Mouse (Mus musculus): ENCODE results near the gene 2210016F16Rik. TPM values are rescaled to one million over a fixed set of nuclear protein-coding genes. Genes with fewer than 3 reads are reported as not detected.

2210016F16Rik gene
- total RNA-seq, 1 experiment from 2014 or later, result 16.4 TPM

Other genes with a start within 250 kb of the 2210016F16Rik start
- gene Idnk, start 227.6 kb downstream of the 2210016F16Rik start, total RNA-seq (2017), result 42.7 to 88.2 TPM (median 44.6 TPM) in 3 replicates
- 45.1 to 61.2 TPM (median 45.8 TPM) in 3 replicates for gene Ubqln1, start 169.6 kb downstream of the 2210016F16Rik start, total RNA-seq (2017)
- gene Gkap1, start 109.5 kb downstream of the 2210016F16Rik start, total RNA-seq (2017), result 0.97 to 3.3 TPM (median 2.5 TPM) in 3 replicates
- gene Kif27, start 26.1 kb downstream of the 2210016F16Rik start, total RNA-seq (2017), result 0.29 TPM in 1 of 3 replicates, not detected in the others
- gene Rmi1, start 17.0 kb upstream of the 2210016F16Rik start, total RNA-seq (2017), result 24.3 to 29.6 TPM (median 27.1 TPM) in 3 replicates
- gene Hnrnpk, start 18.1 kb upstream of the 2210016F16Rik start, total RNA-seq (2017), result 1,699 to 1,884 TPM (median 1,722 TPM) in 3 replicates
- gene Slc28a3, start 225.7 kb upstream of the 2210016F16Rik start, total RNA-seq (2017), result not detected in 3 replicates